Mouse (Mus musculus): ENCODE results near the gene Grap2. TPM values are rescaled to one million over a fixed set of nuclear protein-coding genes. Genes with fewer than 3 reads are reported as not detected.
"Not testable (repeated sequence)": the region's sequence is repeated elsewhere in the genome, so short reads cannot be mapped to it uniquely, and the experiment has no call there.

Grap2 gene
- polyA plus RNA-seq, 1 experiment from 2014 or later, result 1.3 TPM

GRCm38 (mm10) chr15:80570226-80570625, 2.2 kb upstream of the Grap2 start:
- H3K36me3 ChIP-seq, result no peaks in the 10 kb centered on the region
- no peak overlapping the region for H3K4me3 ChIP-seq
- peaks cover 2% of the 10 kb centered on the region; the same call in 1 of the 2 replicates for H3K27me3 ChIP-seq (ENCODE audit: insufficient read depth, poor library complexity, severe bottlenecking)
- H3K9me3 ChIP-seq, result no peaks in the 10 kb centered on the region
- no peak for DNase-seq (ENCODE audit: low spot score)
- no peaks in the 10 kb centered on the region for H3K4me1 ChIP-seq (replicated peaks)
- no peak overlapping the region for H3K27ac ChIP-seq
- 73% methylated on average over 1 of the region's 1 CpGs for WGBS

- H3K27ac ChIP-seq, result no peak overlapping the region
- no peaks in the 10 kb centered on the region for H3K4me1 ChIP-seq (replicated peaks)
- WGBS, result 69% methylated on average over 7 of the region's 7 CpGs
- peaks cover 13% of the 10 kb centered on the region for H3K27me3 ChIP-seq (ENCODE audit: insufficient read depth, poor library complexity, severe bottlenecking)
- no peak for DNase-seq (ENCODE audit: low spot score)
- no peak overlapping the region for H3K4me3 ChIP-seq
- H3K9me3 ChIP-seq, result no peaks in the 10 kb centered on the region
- H3K36me3 ChIP-seq, result no peaks in the 10 kb centered on the region
Measured at GRCm38 (mm10) chr15:80571611-80572010, 783 bp upstream of the Grap2 start.

- H3K27ac ChIP-seq, result no peak overlapping the region
- H3K9me3 ChIP-seq, result no peaks in the 10 kb centered on the region
- H3K36me3 ChIP-seq, result no peaks in the 10 kb centered on the region
- peaks cover 12% of the 10 kb centered on the region for H3K4me1 ChIP-seq (replicated peaks)
- whole genome bisulfite sequencing, result 83% methylated on average over 9 of the region's 9 CpGs
- peaks cover 27% of the 10 kb centered on the region for H3K27me3 ChIP-seq (ENCODE audit: insufficient read depth, poor library complexity, severe bottlenecking)
- no peak for DNase-seq (ENCODE audit: low spot score)
- H3K4me3 ChIP-seq, result no peak overlapping the region
Measured at GRCm38 (mm10) chr15:80572811-80573520, 572 bp downstream of the Grap2 start.

- WGBS, result 92% methylated on average over 17 of the region's 17 CpGs
- no peak for DNase-seq (ENCODE audit: low spot score)
- H3K27me3 ChIP-seq (ENCODE audit: insufficient read depth, poor library complexity, severe bottlenecking), result peaks cover 37% of the 10 kb centered on the region
- H3K27ac ChIP-seq, result no peak overlapping the region
- H3K4me3 ChIP-seq, result no peak overlapping the region
- no peaks in the 10 kb centered on the region for H3K36me3 ChIP-seq
- H3K9me3 ChIP-seq, result no peaks in the 10 kb centered on the region
- peaks cover 25% of the 10 kb centered on the region for H3K4me1 ChIP-seq (replicated peaks)
Measured at GRCm38 (mm10) chr15:80574211-80575040, 2.0 kb downstream of the Grap2 start.

GRCm38 (mm10) chr15:80575817-80576370, 3.5 kb downstream of the Grap2 start:
- Histone ChIP-seq H3K27ac (no peak overlapping the region), H3K4me3 (no peak overlapping the region), H3K9me3 (no peaks in the 10 kb centered on the region), H3K27me3 (ENCODE audit: insufficient read depth, poor library complexity, severe bottlenecking) (peaks cover 44% of the 10 kb centered on the region), H3K4me1 (replicated peaks) (peaks cover 25% of the 10 kb centered on the region), H3K36me3 (no peaks in the 10 kb centered on the region)
- no peak for DNase-seq (ENCODE audit: low spot score)
- 94% methylated on average over 13 of the region's 13 CpGs for WGBS

GRCm38 (mm10) chr15:80576415-80576994, 4.1 kb downstream of the Grap2 start:
- Histone ChIP-seq H3K27ac (no peak overlapping the region), H3K27me3 (ENCODE audit: insufficient read depth, poor library complexity, severe bottlenecking) (peaks cover 49% of the 10 kb centered on the region), H3K4me3 (no peak overlapping the region), H3K9me3 (no peaks in the 10 kb centered on the region), H3K36me3 (no peaks in the 10 kb centered on the region), H3K4me1 (replicated peaks) (peaks cover 25% of the 10 kb centered on the region)
- DNase-seq (ENCODE audit: low spot score), result no peak
- WGBS, result 83% methylated on average over 11 of the region's 11 CpGs

GRCm38 (mm10) chr15:80577166-80577960, 5.0 kb downstream of the Grap2 start:
- no peaks in the 10 kb centered on the region for H3K9me3 ChIP-seq
- peaks cover 25% of the 10 kb centered on the region for H3K4me1 ChIP-seq (replicated peaks)
- H3K36me3 ChIP-seq, result no peaks in the 10 kb centered on the region
- 0 out of 2 replicates have a peak overlapping the region, but pooled peaks have one; percentile 45 for H3K27ac ChIP-seq
- 15% methylated on average over 22 of the region's 22 CpGs for WGBS
- H3K4me3 ChIP-seq, result peak overlapping the region; percentile 29; the same call in 1 of the 2 replicates
- no peak for DNase-seq (ENCODE audit: low spot score)
- peaks cover 55% of the 10 kb centered on the region for H3K27me3 ChIP-seq (ENCODE audit: insufficient read depth, poor library complexity, severe bottlenecking)

GRCm38 (mm10) chr15:80579121-80579520, 6.7 kb downstream of the Grap2 start:
- Histone ChIP-seq H3K27me3 (ENCODE audit: insufficient read depth, poor library complexity, severe bottlenecking) (peaks cover 53% of the 10 kb centered on the region), H3K4me1 (replicated peaks) (peaks cover 25% of the 10 kb centered on the region), H3K36me3 (no peaks in the 10 kb centered on the region), H3K9me3 (no peaks in the 10 kb centered on the region), H3K27ac (no peak overlapping the region), H3K4me3 (no peak overlapping the region)
- 55% methylated on average over 3 of the region's 3 CpGs for WGBS
- DNase-seq (ENCODE audit: low spot score), result no peak

- 70% methylated on average over 1 of the region's 1 CpGs for WGBS
- not testable (repeated sequence) for H3K36me3 ChIP-seq; H3K4me3 ChIP-seq; H3K27ac ChIP-seq; DNase-seq (ENCODE audit: low spot score); H3K9me3 ChIP-seq
- Histone ChIP-seq H3K4me1 (replicated peaks) (peaks cover 26% of the 10 kb centered on the region), H3K27me3 (ENCODE audit: insufficient read depth, poor library complexity, severe bottlenecking) (peaks cover 59% of the 10 kb centered on the region)
Measured at GRCm38 (mm10) chr15:80580585-80580984, 8.2 kb downstream of the Grap2 start.

GRCm38 (mm10) chr15:80582581-80583495, 10.4 kb downstream of the Grap2 start:
- H3K27me3 ChIP-seq (ENCODE audit: insufficient read depth, poor library complexity, severe bottlenecking), result peaks cover 36% of the 10 kb centered on the region
- 81% methylated on average over 20 of the region's 20 CpGs for WGBS
- H3K4me1 ChIP-seq (replicated peaks), result peaks cover 28% of the 10 kb centered on the region

GRCm38 (mm10) chr15:80586296-80586695, 13.9 kb downstream of the Grap2 start:
- DNase-seq (ENCODE audit: low spot score), result no peak
- Histone ChIP-seq H3K27ac (no peak overlapping the region), H3K9me3 (no peaks in the 10 kb centered on the region), H3K36me3 (no peaks in the 10 kb centered on the region), H3K27me3 (ENCODE audit: insufficient read depth, poor library complexity, severe bottlenecking) (peaks cover 15% of the 10 kb centered on the region; the same call in 1 of the 2 replicates), H3K4me1 (replicated peaks) (peaks cover 14% of the 10 kb centered on the region), H3K4me3 (no peak overlapping the region)
- 20% methylated on average over 4 of the region's 4 CpGs for WGBS

More at GRCm38 (mm10) chr15:80582581-80583495, 10.4 kb downstream of the Grap2 start:
- Histone ChIP-seq H3K9me3 (no peaks in the 10 kb centered on the region), H3K27ac (no peak overlapping the region), H3K36me3 (no peaks in the 10 kb centered on the region), H3K4me3 (no peak overlapping the region)
- DNase-seq (ENCODE audit: low spot score), result no peak
